Mouse (Mus musculus) ovary, postnatal 10 days (tissue): Measurements from ENCODE around the gene Gm21985.
"Not testable (repeated sequence)": the region's sequence is repeated elsewhere in the genome, so short reads cannot be mapped to it uniquely, and the experiment has no call there.

Experiments
- DNase-seq: peaks from one replicate; pipeline ENCODE4 v3.0.0; 2022; ENCODE audit warnings: low spot score

Gm21985 gene

GRCm38 (mm10) chr2:112393958-112394357 lies 127.8 kb downstream of the Gm21985 start:
- DNase-seq = no peak

DNA sequence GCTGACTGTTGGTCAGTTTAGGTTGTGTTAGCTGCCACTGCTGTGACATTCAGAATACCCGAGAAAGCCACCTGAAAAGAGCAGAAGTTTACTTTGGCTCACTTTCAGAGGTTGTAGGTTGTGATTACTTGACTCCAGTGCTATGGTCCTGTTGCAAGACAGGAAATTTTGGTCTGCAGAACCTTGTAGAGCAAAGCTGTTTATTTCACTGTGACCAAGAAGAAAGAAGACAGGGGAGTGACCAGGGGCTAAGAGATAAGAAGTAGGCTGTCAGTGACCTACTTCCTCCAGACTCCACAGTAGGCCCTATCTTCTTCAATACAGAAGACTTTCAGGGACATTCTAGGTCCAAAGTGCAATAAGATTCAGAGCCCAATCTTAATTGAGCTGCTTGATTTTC lies 130.5 kb downstream of the Gm21985 start:
- no peak for DNase-seq

DNA sequence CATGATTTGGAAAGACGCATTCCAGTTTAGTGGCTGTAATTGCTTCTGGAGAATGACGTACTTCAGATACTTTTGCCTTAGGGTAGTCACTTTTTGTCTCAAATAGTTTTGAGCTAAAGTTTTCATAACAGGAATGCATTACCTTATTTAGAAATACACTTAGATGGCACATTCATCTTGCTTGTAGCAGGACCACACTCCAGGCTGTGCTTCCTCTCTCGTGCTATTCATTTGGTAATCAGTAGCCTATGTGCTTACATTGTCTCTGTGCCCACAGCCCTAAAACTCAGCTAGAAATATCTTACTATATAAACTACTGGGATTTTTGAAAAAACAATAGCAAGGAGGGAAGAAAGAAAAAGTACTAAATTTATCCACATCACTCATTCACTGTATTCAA lies 140.9 kb downstream of the Gm21985 start:
- no peak for DNase-seq

GRCm38 (mm10) chr2:112425308-112425707 lies 159.2 kb downstream of the Gm21985 start:
- DNase-seq = no peak

- DNase-seq = not testable (repeated sequence)
Observed at GRCm38 (mm10) chr2:112428534-112428933, 162.4 kb downstream of the Gm21985 start.

DNA sequence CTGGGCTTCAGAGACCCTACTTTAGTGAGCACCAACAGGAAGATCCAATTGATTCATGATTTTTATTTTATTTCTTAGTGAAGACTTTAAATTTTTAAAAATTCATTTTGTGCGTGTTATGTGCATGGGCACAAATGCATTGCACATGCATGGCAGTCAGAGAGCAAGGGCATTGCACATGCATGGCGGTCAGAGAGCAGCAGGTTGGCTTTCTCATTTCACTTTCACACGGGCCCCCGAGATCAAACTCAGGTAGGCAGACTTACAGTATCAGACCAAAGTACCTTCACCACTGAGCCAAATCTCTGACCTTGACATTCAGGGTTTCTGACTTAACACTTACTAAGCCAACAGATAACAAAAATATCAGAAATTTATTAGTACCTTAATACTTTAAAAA lies 163.6 kb downstream of the Gm21985 start:
- no peak for DNase-seq

- no peak for DNase-seq
Observed at GRCm38 (mm10) chr2:112430403-112430802, 164.3 kb downstream of the Gm21985 start.

GRCm38 (mm10) chr2:112432523-112432922 lies 166.4 kb downstream of the Gm21985 start:
- DNase-seq = no peak

DNA sequence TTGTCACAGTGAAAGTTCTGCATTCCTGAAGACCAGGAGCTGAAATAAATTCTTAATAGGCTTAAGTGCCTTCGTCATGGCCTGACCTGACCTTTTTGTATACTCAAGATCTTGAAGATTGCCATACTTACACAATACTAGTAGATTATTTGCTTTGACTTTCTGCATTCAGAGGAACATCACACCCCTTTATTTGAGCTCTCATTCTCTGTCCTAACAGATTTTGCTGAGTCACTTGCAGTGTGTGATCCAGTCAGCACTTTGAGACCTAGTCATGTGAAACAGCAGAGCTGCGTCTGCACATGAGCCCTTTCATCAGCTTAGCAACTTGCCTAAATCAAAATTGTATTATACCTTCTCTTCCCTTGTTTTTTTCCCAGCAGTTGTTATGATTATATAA lies 167.2 kb downstream of the Gm21985 start:
- DNase-seq = no peak

GRCm38 (mm10) chr2:112436292-112436691 lies 170.2 kb downstream of the Gm21985 start:
- no peak for DNase-seq

DNA sequence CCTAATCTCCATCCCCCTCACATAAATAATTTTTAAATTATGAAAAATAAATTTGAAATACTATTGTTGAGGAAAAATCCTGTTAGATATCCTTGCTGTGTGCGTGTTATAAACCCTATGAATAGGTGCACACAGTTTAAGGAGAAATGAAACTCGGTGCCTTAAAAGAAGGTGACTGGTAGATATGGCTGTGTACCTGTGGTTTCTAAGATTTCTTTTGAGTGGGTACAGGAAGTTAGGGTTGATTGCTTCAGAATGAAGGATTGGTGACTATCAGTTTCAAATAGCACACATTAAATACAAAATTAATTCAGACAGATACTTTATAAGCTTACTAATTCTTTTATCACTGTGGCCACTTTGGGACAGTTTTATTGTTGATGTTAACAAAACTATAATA lies 171.5 kb downstream of the Gm21985 start:
- DNase-seq = no peak

DNA sequence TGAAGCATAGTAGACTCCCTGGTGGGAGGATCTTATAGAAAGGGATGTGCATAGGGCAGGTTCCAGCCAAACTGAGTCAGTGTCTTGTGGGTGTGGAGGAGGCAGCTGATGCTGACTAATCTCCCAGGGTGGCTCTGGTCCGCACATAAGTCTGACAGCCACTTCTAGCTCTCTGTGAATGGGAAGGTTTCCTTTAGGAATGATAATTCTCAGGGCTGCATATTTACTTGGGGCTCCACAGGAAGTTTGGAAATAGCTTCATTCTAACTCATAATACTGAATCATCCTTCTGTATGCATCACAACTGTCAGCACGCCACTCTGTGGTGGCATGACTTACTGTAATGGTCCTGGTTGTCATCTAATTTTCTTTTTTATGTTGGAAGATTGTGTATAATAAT lies 177.4 kb downstream of the Gm21985 start:
- no peak for DNase-seq

DNA sequence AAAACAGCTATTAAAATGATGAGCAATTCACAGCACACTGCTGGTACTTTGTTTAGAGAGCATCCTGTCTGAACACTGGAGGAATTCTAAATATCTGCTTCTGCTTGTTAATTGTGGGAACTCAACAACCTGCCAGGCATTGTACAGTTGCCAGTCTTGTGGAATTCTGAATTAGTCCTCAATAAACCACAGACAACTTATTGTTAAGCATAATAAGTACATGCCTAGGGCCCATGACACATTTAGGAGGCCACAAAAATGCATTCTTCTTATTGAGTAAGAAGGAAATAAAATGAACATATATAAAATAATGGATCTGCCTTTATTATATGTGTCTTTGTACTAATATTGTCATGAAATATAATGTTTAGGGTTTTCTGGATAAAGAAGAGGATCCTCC lies 179.4 kb downstream of the Gm21985 start:
- no peak for DNase-seq

DNA sequence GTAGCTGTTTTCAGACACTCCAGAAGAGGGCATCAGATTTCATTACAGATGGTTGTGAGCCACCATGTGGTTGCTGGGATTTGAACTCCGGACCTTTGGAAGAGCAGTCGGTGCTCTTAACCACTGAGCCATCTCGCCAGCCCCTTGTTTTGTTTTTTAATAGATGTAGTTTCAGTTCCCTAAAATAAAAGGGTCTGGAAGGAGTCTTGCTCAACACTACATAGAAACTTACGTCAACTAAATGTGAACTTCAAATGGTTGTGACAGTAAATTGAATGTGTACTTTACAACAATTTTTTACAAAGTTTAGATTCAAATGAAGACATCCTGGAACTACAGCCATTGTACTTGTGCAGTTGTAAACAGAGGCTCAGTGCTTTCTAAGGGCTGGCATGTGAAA lies 181.9 kb downstream of the Gm21985 start:
- not testable (repeated sequence) for DNase-seq

DNA sequence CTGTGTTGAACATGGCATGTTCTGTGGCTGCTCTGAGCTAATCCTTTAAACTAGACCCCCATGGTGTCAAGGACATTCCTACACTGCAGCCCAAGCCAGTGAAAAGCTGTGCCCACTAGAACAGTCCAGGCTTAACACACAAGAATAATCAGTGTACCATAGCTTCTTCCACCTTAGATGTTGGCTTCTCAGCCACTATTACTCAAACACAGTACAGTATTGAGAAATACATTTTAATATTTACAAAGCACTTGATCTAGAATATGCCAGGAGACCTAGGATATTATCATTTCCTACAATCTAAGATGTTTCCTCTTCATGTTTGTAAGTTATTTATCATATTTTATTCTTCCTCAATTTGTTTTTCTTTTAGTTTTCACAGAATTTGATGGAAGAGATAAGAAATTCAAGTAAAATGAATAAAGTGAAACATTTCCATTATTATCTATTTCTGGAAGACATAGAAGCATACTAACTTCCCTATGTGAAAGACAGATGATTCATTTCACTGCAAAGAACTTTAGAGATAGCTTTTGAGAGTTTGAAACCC lies 182.5 kb downstream of the Gm21985 start:
- no peak for DNase-seq

GRCm38 (mm10) chr2:112449597-112450296 lies 183.6 kb downstream of the Gm21985 start:
- DNase-seq = no peak

- DNase-seq = not testable (repeated sequence)
Observed at GRCm38 (mm10) chr2:112452513-112452912, 186.4 kb downstream of the Gm21985 start.

GRCm38 (mm10) chr2:112454125-112454861 lies 188.2 kb downstream of the Gm21985 start:
- no peak for DNase-seq

- peak; percentile 97 for DNase-seq
Observed at GRCm38 (mm10) chr2:112454862-112455564, 188.9 kb downstream of the Gm21985 start, which contains the start of gene Emc7. Emc7 (plus strand) TSS chr2:112454997.
